Mouse (Mus musculus): ENCODE measurements at regions not wholly inside any gene's neighbourhood (a gene's known extent, or its start where the extent isn't known, plus 50 kb on each side); places are given as distances from the start of the nearest gene placed in this dataset.

GRCm38 (mm10) chr12:77823381-77824030 lies 370.5 kb upstream of the Gm6657 start:
- TF ChIP-seq GATA1 (IDR thresholded peaks at IDR 0.05; ENCODE audit: borderline replicate concordance, low read length) (no peak), FLI1 (IDR thresholded peaks at IDR 0.05; ENCODE audit: low read length) (no peak)

Data from megakaryocyte, embryonic 14.5 days (primary cell).